Mouse (Mus musculus): ENCODE data around the gene Zfp773. TPM values are rescaled to one million over a fixed set of nuclear protein-coding genes. Genes with fewer than 3 reads are reported as not detected.
"Not testable (repeated sequence)": the region's sequence is repeated elsewhere in the genome, so short reads cannot be mapped to it uniquely, and the experiment has no call there.

Gene Zfp773
- polyA plus RNA-seq (2015; fragmentation: Nextera tagmentation; extraction: Ambion mirVana): 0.20 and 0.25 TPM in 2 replicates

DNA sequence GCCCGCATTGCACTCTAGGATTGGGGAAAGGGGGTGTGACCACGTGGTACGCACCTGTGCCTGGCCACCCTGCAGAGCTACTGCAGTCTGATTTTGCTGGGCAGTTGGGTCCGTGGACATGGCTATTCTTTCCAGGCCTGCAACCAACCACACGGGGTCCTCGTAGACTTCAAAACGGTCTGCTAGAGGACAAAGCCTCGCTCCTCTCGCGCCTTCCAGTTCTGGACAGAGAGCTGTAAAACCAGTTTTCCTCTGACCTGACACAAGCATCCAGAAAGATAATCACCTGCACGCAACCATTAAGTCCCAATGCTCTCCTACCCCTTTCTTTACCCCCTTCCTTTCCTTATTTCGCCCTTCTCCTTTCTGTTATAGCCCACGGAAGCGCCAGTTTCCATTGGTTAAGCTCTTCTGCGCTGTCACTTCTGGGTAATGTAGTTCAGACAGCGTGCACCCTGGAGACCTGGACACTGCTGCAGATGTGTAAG lies at the start of gene Zfp773:
TSS of gene Zfp773 (minus strand) at position 377 of the 488 bp plus-strand sequence.
- Histone ChIP-seq H3K36me3 (ENCODE audit: control insufficient read depth, insufficient read depth) (no peaks in the 10 kb centered on the region), H3K9me3 (ENCODE audit: control insufficient read depth) (no peaks in the 10 kb centered on the region), H3K4me2 (replicated peaks; ENCODE audit: low read depth) (peak within 1 kb of the TSS; percentile 71), H3K4me1 (replicated peaks; ENCODE audit: control insufficient read depth, insufficient read depth, low read length) (no peaks in the 10 kb centered on the region), H3K4me3 (ENCODE audit: low read depth, low read length) (peak within 1 kb of the TSS; percentile 46), H3K9ac (ENCODE audit: low read depth, low read length) (peak within 1 kb of the TSS; percentile 24; the same call in 1 of the 2 replicates), H3K27me3 (replicated peaks; ENCODE audit: control insufficient read depth, insufficient read depth, low read length) (no peaks in the 10 kb centered on the region), H3K27ac (ENCODE audit: low read depth, low read length) (no peak within 1 kb of the TSS)
- TF ChIP-seq CTCF (IDR thresholded peaks at IDR 0.05; ENCODE audit: low read depth): peak; percentile 69
- 3% methylated on average over 16 of the region's 16 CpGs for WGBS
- ATAC-seq: peak; percentile 95

DNA sequence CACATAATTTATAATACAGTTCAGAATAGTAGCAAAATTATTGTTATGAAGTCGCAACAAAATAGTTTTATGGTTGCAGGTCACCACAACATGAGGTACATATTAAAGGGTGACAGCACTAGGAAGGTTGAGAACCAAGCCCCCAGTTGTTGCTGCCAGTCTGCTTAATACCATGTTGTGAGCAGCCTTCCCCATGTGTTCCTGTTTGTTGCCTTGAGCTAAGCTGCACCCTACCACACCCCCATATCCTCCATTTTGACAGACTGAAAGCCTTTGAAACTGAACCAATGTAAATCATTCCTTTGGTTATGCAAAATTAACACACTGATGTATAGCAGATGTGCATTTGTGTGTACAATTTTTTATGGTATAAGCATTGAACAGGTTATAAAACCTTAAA lies 49.3 kb upstream of the Zfp773 start:
- 94% methylated on average over 1 of the region's 1 CpGs for WGBS
- H3K4me1 ChIP-seq (replicated peaks; ENCODE audit: control insufficient read depth, insufficient read depth, low read length): no peaks in the 10 kb centered on the region
- no peak overlapping the region for H3K4me3 ChIP-seq (ENCODE audit: low read depth, low read length)
- H3K9me3 ChIP-seq (ENCODE audit: control insufficient read depth): no peaks in the 10 kb centered on the region
- no peaks in the 10 kb centered on the region for H3K27me3 ChIP-seq (replicated peaks; ENCODE audit: control insufficient read depth, insufficient read depth, low read length)
- H3K36me3 ChIP-seq (ENCODE audit: control insufficient read depth, insufficient read depth): peaks cover 14% of the 10 kb centered on the region; the same call in 1 of the 2 replicates
- H3K4me2 ChIP-seq (replicated peaks; ENCODE audit: low read depth): no peak overlapping the region
- no peak for TF ChIP-seq CTCF (IDR thresholded peaks at IDR 0.05; ENCODE audit: low read depth)
- ATAC-seq: no peak
- no peak overlapping the region for H3K27ac ChIP-seq (ENCODE audit: low read depth, low read length)
- no peak overlapping the region for H3K9ac ChIP-seq (ENCODE audit: low read depth, low read length)

DNA sequence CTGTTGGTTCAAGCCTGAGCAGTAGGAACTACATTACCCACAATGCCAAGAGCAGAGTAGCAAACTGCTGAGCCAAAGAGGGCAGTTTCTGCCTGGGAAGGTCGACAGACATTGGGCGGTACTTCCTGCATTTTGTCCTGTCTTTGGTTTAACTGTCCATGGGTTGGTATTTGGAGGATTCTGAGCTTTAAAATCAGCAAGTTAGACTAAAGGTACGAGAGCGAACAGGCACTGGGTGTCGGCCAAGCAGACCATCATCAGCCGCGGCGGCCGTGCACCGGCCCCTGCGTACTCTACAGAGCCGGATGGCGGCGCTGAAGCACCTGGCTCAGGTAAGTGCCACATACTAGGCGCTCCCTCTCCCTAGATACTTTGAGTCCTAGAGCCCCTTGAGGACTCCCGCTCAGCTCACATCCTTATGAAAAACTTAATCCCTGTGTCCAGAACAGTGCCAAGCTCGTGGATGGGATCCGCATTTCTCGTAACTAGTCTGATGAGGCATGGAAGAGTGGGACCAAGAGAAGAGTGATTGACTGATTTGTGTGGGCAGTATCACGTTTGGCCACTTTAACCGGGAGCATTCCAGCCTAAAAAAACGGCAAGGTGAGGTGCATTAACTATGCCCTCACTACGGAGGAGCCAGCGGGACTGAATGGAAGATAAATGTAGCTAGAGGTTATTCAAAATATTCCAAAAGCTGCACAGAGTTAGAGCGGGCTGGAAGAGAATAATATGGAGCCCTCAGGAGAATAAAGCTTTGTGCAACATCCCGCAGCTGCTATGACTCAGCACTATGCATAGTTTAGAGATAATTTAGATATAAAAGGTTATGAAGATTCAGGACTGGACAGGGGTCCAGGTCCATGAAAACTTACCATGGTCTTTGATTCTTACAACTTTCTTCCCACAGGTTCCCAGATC lies 34.9 kb upstream of the Zfp773 start, which contains the start of gene Zfp418:
TSS of gene Zfp418 (plus strand) at position 104 of the 921 bp plus-strand sequence.
- 0 out of 2 replicates have a peak, but pooled peaks cover 7% of the 10 kb centered on the region for H3K36me3 ChIP-seq (ENCODE audit: control insufficient read depth, insufficient read depth)
- no peaks in the 10 kb centered on the region; the same call in 1 of the 2 replicates for H3K4me1 ChIP-seq (replicated peaks; ENCODE audit: control insufficient read depth, insufficient read depth, low read length)
- peak within 1 kb of the TSS; percentile 62; the same call in 1 of the 2 replicates for H3K27ac ChIP-seq (ENCODE audit: low read depth, low read length)
- TF ChIP-seq CTCF (IDR thresholded peaks at IDR 0.05; ENCODE audit: low read depth): peak; percentile 52
- peak within 1 kb of the TSS; percentile 75 for H3K4me2 ChIP-seq (replicated peaks; ENCODE audit: low read depth)
- ATAC-seq: peak; percentile 97
- WGBS: 2% methylated on average over 26 of the region's 26 CpGs
- no peaks in the 10 kb centered on the region for H3K9me3 ChIP-seq (ENCODE audit: control insufficient read depth)
- H3K9ac ChIP-seq (ENCODE audit: low read depth, low read length): peak within 1 kb of the TSS; percentile 71
- no peaks in the 10 kb centered on the region for H3K27me3 ChIP-seq (replicated peaks; ENCODE audit: control insufficient read depth, insufficient read depth, low read length)
- H3K4me3 ChIP-seq (ENCODE audit: low read depth, low read length): peak within 1 kb of the TSS; percentile 66

DNA sequence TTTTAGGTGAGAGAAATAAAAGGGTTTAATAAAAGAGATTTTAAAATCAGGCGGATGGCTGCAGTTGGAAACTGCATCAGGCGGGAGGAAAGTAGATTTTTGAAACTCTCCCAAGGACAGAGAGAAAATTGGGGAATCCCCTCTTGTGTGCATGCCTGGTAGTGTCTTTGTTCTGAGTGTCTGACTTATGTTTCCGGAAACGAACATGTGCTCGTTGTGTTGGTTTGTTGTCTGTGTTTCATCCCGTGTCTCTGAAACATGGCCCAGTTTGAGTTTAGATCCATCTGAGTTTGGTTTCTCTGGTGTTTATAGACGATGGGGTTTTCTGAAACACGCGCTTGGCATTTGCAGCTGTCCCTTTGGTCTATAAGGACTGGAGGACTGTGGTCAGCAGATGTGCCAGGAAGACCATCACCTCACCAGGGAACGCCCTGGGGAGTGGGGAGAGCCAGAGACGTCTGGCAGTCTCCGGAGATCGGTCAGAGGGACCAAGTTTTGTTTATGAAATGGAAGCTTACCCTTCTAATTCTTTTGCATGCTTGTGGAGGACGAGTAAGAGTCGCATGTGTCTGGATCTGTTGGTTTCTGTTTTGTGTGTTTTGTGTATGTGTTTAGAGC lies 9.5 kb upstream of the Zfp773 start:
- H3K9ac ChIP-seq (ENCODE audit: low read depth, low read length): no peak overlapping the region
- no peaks in the 10 kb centered on the region for H3K27me3 ChIP-seq (replicated peaks; ENCODE audit: control insufficient read depth, insufficient read depth, low read length)
- no peak overlapping the region for H3K4me2 ChIP-seq (replicated peaks; ENCODE audit: low read depth)
- no peak for ATAC-seq
- 0 out of 2 replicates have a peak, but pooled peaks cover 3% of the 10 kb centered on the region for H3K9me3 ChIP-seq (ENCODE audit: control insufficient read depth)
- TF ChIP-seq CTCF (IDR thresholded peaks at IDR 0.05; ENCODE audit: low read depth): no peak
- no peaks in the 10 kb centered on the region for H3K4me1 ChIP-seq (replicated peaks; ENCODE audit: control insufficient read depth, insufficient read depth, low read length)
- no peak overlapping the region for H3K27ac ChIP-seq (ENCODE audit: low read depth, low read length)
- no peaks in the 10 kb centered on the region for H3K36me3 ChIP-seq (ENCODE audit: control insufficient read depth, insufficient read depth)
- no peak overlapping the region for H3K4me3 ChIP-seq (ENCODE audit: low read depth, low read length)
- WGBS: 92% methylated on average over 15 of the region's 15 CpGs

DNA sequence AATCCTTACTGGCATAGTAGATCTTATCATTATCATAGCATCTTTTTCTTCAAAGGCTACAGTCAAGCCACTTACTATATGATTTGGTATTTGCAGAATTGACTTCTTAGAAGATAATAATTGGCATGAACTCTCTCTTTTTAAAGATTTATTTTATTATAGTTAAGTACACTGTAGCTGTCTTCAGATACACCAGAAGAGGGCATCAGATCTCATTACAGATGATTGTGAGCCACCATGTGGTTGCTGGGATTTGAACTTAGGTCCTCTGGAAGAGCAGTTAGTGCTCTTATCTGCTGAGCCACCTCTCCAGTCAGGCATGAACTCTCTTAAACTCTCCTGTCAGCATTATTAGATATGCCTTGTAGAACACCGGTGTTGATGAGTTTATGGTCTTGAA lies 7.7 kb upstream of the Zfp773 start:
- no peak overlapping the region for H3K4me2 ChIP-seq (replicated peaks; ENCODE audit: low read depth)
- 74% methylated on average over 1 of the region's 1 CpGs for WGBS
- TF ChIP-seq CTCF (IDR thresholded peaks at IDR 0.05; ENCODE audit: low read depth): no peak
- no peaks in the 10 kb centered on the region for H3K4me1 ChIP-seq (replicated peaks; ENCODE audit: control insufficient read depth, insufficient read depth, low read length)
- H3K36me3 ChIP-seq (ENCODE audit: control insufficient read depth, insufficient read depth): no peaks in the 10 kb centered on the region
- no peak overlapping the region for H3K27ac ChIP-seq (ENCODE audit: low read depth, low read length)
- H3K9ac ChIP-seq (ENCODE audit: low read depth, low read length): no peak overlapping the region
- 0 out of 2 replicates have a peak, but pooled peaks cover 3% of the 10 kb centered on the region for H3K9me3 ChIP-seq (ENCODE audit: control insufficient read depth)
- no peak for ATAC-seq
- no peak overlapping the region for H3K4me3 ChIP-seq (ENCODE audit: low read depth, low read length)
- no peaks in the 10 kb centered on the region for H3K27me3 ChIP-seq (replicated peaks; ENCODE audit: control insufficient read depth, insufficient read depth, low read length)

DNA sequence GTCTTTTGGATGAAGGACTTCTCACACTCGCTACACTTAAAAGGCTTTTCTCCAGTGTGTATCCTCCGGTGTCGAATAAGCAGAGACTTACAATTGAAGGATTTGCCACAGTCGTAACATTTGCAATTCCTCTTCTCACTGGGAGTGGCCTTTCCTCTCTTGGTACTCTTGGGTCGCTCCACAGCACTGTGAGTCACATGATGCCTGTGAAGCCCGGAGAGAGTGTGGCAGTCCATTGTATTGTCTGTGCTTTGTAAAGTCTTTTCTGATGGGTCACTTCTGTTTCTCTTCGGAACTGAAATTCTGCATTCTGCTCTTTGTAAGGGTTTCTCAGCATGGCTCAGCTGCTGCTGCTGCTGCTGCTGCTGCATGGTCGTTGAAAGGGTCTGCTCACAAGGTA lies 3.8 kb downstream of the Zfp773 start:
- Histone ChIP-seq H3K9me3 (ENCODE audit: control insufficient read depth) (no peaks in the 10 kb centered on the region), H3K4me2 (replicated peaks; ENCODE audit: low read depth) (no peak overlapping the region), H3K4me1 (replicated peaks; ENCODE audit: control insufficient read depth, insufficient read depth, low read length) (no peaks in the 10 kb centered on the region), H3K36me3 (ENCODE audit: control insufficient read depth, insufficient read depth) (no peaks in the 10 kb centered on the region), H3K27me3 (replicated peaks; ENCODE audit: control insufficient read depth, insufficient read depth, low read length) (no peaks in the 10 kb centered on the region), H3K27ac (ENCODE audit: low read depth, low read length) (no peak overlapping the region), H3K4me3 (ENCODE audit: low read depth, low read length) (no peak overlapping the region), H3K9ac (ENCODE audit: low read depth, low read length) (no peak overlapping the region)
- ATAC-seq: no peak
- WGBS: 75% methylated on average over 8 of the region's 8 CpGs
- no peak for TF ChIP-seq CTCF (IDR thresholded peaks at IDR 0.05; ENCODE audit: low read depth)

DNA sequence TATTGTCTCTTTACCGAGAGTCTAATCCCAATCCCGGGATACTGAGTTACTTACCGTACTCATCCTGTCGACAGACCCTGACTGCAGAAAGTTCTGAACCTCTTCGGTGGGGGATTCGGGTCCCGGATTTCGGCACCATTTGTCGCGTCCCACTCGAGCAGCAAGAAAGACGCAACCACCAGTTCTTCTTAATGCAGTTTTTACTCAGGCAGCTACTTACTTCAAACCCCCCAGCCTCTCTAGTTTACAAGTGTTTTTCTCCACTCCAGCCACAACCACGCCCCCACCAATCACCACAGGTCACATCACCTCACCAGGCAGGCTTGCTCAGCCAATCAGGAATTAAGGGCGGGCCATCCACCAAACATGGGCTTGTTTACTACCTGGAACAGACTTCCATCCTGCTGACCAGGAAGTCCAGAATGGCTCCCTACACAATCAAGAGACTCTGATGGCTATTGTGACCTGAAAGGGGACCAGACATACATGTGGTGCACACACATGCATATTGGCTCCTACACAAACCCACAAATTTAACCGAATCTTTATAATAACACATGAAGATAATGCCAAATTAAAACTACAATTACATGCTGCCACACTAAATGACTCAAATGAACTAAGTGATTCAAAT lies 5.9 kb downstream of the Zfp773 start:
- ATAC-seq; H3K27me3 ChIP-seq (replicated peaks; ENCODE audit: control insufficient read depth, insufficient read depth, low read length); H3K27ac ChIP-seq (ENCODE audit: low read depth, low read length); H3K4me3 ChIP-seq (ENCODE audit: low read depth, low read length); H3K4me2 ChIP-seq (replicated peaks; ENCODE audit: low read depth); H3K4me1 ChIP-seq (replicated peaks; ENCODE audit: control insufficient read depth, insufficient read depth, low read length); H3K9me3 ChIP-seq (ENCODE audit: control insufficient read depth); H3K36me3 ChIP-seq (ENCODE audit: control insufficient read depth, insufficient read depth); H3K9ac ChIP-seq (ENCODE audit: low read depth, low read length): not testable (repeated sequence)
- 93% methylated on average over 14 of the region's 15 CpGs for WGBS

Data from intestine, postnatal 0 days (tissue).